Mouse (Mus musculus) layer of hippocampus, adult 9-11 months (tissue): ENCODE results near the gene Crmp1.

Source experiments
- DNase-seq: peaks from one replicate; pipeline ENCODE4 v3.0.0; 2022

Gene Crmp1

DNA sequence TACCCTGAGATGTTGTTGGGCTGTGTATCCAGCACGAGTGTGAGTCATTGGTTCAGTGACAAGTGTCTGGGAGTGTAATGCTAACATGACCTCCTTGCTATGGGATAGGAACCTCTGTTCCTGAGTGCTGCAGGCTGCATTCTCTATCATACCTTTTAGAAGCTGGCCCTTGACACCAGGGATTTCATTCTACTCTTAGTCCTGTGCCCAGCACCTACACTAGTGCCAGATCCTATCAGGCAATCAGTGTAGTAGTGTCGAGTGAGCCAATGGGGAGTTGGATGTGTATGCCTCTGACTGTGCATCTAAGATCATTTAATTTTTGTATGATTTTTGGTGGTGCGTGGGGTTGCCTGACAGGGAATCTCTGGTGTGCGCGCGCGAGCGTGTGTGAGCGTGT lies 516 bp upstream of the Crmp1 start:
- DNase-seq, result no peak

DNA sequence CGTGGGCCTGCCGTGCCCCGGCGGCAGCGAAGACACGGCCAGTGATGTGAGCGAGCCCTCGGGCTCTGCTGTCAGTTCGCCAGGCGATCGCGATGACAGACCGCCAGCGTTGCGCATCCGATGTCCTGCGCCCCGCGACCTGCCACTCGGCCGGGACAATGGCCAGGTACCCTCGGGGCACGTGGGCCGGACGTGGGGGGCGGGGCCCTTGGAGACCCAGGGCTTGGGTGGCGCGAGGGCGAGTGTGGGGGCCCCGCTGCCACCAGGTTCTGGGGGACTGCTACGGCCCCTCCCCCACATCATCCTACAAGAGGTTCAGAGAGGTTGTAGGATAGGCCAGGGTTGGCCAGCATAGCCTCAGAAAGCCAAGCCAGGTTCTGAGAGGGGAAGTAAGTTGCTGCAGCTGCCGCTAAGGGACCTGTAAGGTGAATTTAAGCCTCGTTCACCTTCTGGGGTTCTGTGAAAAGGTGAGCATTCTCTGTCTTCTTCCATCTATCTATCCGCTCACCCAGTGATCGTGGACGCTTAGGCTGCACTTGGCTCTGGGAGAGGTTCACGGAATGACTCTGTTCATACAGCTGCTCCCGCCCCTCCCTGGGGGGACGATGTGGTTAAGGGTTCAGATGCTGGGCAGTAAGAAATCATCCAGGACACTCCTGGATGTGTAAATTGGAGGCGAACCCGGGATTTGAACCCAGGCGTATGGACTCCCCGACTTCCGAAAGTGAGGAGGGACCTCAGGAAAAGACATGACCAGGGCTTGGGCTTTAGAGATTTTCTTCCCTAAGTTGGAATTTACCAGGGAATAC lies 824 bp downstream of the Crmp1 start:
- no peak for DNase-seq

DNA sequence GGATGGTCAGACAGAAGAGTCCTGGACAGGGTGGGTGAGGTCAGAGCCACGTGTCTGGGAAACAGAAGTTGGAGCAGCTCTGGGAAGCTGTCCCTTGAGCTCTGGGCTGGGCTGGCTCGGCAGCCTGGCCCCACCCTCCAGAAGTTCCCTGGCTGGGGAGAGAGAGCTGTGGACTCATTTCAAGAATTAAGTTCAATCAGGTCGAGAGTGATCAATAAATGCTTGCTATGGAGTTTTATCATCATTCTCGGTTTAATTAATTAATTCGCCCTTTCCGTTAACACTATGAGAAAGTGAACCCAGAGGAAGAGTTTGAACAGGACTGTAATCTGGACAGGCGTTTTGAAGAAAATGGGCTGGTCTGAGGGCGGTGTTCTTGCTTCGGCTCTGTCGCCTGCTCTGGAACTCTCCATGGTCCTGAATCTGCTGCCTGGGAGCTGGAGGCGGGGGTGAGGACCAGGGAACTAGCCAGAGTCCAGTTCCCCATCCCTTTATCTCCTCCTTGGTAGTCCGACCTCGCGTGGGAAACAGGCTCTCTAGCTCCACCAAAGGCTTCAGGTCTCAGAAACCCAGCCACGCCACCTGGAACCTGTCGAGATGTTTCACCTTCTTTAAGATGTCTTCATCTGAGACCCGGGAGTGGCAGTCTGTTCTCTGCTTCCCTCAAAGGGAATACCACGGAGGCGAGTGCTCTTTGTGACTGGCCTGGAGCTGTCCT lies 1.6 kb downstream of the Crmp1 start:
- DNase-seq, result no peak

DNA sequence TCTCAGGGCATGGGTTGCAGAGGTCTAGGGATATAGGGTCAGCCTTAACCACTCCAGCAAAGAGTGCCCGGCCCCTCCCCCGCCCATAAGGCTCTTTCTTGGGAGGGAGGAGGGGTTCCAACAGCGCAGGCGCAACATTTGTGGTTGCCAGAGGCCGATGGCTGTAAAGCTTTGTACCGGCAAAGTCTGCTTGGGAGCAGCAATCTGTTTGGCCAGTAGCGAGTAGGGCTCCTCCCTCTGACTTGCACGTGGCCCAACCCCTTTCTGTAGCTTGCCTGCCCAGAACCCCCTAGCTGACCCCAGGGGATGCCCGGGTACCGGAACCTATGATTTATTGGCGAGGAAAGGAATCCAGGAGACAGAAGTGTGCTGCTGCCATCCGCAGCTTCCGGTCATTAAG lies 2.4 kb downstream of the Crmp1 start:
- peak; percentile 75 for DNase-seq

DNA sequence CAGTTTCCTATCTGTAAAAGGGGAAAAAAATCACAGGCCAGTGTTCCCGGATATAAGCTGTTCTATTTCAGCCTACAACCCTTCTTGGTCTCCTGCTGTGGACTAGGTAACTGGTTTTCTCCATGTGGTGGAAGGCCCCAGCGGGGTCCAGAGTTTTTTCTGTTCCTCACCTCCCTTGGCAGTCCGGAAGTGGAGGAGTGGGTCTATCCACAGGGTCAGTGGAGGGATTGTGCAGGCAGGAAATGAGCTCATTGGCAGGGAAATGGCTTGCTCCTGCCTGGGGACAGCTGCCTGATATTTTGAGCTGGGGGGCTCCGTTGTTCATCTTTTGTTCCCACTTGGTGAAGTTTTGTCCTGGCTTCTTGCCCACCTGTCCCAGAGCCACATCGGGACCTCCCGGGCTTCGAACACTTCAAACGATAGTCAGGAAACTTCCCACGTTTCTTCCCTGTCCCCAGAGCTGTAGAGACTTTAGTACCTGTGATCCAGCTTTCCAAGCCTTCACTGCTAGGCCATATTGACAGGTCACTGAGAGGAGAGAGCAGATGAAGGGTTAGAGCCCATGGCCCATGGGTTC lies 3.0 kb downstream of the Crmp1 start:
- DNase-seq, result no peak

DNA sequence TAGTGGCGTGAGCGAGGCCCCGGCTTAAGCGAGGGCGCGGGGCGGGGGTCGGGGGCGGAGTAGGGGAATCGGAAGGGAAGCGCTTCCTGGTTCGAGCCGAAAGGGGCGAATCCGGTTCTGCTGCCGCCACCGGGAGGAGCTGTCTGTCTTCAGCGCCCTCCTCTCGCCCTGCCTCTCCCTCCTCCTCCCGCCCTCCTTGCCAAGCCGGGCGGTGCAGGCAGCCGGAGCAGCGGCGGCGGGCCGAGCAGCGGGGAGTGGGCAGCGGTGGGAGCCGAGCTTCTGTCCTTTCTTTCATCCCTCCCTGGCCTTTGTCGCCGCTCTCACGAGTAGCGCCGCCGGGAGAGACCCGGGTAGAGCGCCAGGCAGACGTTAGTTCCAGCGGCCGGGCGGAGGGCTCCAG lies 3.9 kb downstream of the Crmp1 start:
- peak; percentile 82 for DNase-seq

DNA sequence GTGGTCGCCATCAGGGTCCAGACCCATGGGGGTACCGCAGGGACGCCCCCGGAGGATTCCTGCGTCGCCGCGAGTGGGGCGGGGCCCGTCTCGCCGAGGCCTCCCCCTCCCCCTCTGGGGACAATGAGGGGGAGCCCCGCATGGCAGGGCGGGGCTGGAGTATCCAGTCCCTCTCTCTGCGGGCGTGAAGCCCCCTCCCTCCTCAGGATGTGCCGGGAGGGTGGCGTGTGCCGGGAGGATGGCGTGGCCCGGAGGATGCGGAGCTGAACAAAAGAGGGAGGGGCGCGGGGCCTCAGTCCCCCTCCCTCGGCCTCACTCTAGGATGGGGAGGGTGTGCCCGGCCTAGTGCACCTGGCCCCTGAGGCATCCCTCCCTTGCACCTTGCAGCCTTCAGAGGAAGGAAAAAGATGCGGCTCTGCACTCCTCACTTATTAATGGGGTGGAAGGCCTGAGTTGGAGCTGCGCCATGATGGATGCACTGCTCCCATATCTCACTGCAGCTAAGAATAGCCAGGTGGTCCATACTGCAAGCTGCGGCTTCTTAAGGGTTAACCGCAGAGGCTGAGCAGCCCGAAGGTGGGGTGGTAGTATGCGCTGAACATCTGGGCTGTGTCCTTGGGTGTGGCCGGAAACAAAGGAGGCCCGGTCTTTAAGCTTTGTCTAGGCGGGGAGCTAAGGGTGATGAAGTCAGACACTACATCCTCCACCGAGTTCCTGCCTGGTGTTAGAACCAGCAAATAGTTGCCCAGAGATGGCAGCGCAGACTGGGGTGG lies 4.6 kb downstream of the Crmp1 start:
- DNase-seq, result no peak

DNA sequence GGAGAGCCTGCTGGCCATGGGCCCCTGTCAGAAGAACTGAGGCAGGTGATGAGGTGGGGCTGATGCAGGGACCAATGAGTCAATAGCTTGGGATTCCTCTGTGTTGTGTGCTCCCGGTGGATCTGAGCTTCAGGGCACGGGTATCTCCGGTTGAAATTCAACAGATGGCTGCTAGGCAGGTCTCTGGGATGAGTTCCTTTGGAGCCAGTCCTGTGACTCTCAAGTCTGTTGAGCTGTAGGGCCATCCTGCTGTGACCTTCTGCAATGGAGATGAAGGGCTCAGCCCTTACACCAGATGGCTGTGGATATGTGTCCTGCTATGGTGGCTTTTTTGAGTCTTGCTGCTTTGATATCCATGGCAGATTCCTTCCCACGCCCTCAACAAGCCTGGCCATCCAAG lies 5.7 kb downstream of the Crmp1 start:
- DNase-seq, result no peak

DNA sequence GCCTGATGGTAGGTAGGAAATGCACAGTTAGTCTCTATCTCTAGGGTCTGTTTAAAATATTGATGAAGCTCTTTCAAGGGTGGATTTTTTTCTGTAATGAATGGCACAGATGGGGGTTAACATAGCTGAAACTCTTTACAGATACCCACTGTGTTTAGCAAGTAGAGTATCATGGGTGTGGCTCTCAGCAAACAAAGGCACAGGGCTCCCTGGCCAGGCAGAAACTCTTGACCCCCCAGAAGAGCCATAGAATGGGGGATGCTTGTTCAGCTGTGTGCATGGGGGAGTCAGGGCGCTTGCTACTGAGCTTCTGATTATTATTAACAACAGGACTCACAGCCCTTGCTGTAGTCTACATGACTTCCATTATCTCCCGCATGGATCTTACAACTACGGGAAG lies 7.1 kb downstream of the Crmp1 start:
- DNase-seq, result no peak

DNA sequence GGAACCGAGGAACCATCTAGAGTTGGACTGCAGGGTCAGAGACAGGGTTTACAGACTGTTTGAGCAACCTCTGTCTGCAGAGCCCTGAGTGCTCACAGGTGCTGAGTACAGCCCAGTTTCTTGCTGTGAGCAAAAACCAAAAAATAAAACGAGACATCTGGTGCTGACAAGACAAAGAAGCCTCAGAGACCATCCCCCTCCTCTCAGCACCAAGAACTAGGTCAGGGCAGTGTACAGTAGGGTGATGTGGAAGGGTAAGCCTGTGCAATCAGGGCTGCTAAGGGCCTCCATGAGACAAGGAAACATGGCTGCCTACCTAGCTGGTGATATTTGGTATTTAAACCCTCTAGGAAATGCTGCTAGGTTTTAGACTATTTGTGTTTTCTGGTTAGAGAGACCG lies 9.9 kb downstream of the Crmp1 start:
- DNase-seq, result no peak

DNA sequence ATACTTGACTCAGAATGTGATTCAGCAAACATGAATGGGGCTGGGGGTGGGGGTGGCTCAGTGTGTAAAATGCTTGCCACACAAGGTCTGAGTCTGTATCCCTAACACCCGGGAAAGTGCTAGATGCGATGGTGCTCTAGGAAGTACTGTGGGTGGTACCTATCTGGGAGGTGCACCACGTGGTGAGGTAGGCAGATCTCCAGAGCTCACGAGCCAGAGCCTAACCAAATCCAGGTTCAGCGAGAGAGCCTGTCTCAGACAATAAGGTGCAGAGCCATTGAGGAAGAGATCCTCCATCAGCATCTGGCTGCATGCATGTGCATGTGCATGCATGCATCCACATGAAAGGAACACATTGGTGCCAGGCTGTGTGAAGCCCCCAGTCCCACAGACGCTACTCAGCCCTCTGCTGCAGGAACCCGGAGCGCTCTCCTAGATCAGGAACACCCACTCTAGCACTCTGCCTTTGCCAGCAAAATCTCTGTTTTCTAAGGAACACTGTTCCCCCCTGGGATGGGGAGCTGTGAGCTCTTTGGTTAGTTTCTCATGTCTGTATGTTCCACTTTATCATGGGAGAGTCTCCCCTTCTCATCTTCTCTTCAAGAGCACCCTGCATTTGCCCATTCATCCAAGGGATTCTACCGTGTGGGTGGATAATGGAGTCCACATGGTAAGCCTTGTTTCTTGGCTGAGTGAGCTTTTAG lies 10.5 kb downstream of the Crmp1 start:
- no peak for DNase-seq

DNA sequence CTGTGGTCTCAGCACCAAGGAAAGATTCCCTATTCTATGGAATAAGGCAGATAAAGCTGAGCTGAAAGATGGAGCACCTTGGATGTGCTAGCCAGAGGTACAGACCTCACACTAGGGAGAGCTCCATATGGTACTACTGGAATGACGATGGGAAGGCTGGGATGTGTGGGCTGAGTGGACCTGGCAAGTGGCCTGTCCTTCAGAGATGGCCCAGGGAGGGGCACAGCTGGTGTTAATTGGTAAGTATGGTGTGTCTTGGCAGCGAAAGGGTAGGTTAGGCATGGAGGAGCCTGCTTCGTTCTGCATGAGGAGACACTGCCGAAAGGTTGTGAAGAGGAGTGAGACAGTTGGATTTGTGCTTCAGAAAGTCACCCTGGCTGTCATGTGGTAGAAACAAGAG lies 12.8 kb downstream of the Crmp1 start:
- no peak for DNase-seq

DNA sequence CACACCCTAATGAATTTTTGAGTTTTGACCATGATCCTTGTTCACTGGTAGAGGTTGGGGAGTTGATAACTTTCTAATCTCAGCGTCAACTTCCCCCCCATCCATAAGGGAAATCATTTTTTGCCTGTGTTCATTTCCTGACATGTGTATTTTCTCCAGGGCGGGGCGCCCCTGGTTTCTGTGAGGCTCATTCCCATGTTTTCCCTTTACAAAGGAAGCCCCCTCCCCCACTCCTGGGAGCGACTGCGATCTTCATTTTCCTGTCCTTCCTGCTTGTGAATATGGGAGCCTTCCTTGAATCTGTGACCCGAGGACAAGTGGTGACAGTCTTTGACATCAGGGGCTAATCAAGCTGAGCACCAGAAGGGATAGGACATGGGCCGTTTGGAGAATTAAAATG lies 15.1 kb downstream of the Crmp1 start:
- DNase-seq, result no peak

DNA sequence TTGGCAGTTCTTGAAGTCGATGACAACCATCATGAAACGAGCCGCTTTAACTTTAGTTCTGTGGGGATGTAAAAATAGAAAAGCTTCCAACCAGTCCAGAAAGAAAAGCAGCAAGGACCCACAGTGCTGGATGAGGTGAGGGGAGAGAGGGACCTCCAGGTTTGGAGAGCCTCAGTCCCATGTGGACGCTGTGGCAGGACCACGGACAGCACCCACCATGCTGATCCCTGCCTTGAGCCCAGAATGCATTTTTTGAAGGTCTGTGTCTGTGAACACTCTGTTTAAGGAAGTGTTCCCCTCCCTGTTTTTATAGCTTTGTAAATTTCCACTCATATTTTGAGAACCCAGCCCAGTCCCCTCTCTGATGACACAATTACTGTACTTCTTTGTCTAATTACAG lies 15.5 kb downstream of the Crmp1 start:
- DNase-seq, result no peak

DNA sequence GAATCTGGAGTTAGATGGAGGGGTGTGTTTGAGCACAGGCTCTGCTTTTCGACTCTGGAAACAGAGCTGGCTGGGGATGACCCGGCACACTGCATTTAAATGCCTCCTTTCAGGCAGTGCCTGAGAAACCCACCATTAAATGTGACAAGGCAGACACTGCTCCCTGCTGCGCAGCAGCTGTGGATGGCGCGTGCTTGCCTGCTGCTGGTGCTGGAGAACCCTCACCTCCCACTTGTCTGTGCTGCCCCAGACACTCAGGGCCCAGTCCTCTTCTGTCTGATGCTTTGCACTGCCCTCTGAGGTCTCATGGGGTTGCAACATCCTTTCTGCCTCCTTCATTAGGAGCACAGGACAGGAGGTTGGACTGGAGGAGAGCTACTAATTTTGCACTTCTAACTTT lies 20.0 kb downstream of the Crmp1 start:
- no peak for DNase-seq

DNA sequence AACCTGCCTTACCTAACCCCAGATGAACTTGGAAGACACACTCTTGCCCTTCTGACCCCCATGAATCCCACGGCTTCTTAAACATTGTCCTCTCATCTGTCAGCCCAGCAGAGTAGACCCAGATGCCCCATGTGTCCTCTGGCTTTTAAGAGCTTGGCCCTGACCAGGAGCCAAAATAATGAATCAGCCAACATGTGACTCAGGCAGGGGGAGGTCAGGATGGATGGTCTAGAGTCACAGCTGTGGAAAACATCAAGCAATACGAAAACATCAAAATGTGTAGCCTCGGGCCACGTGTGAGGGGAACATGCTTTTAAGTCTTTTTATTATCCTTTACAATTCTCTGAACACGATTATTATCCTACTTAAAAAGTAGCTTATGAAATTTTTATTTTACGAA lies 22.1 kb downstream of the Crmp1 start:
- DNase-seq, result no peak

DNA sequence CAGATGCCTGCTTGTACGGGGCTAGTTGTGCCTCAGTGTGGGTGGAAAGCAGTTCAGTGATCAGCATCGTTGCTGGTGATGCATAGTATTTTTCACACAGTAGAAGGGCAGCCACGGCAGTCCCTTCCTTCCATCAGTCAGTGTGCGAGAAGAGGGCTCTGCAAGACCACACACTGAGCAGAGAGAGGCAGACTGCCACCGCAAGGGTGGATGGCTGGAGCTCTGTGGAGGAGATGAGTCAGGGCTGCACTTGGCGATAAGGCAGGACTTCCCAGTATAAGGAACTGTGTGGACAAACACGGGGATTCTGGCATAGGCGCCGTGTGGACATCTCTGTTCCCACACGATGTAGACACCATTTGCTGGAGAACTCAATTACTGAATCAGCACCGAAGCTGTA lies 39.3 kb downstream of the Crmp1 start:
- DNase-seq, result no peak

DNA sequence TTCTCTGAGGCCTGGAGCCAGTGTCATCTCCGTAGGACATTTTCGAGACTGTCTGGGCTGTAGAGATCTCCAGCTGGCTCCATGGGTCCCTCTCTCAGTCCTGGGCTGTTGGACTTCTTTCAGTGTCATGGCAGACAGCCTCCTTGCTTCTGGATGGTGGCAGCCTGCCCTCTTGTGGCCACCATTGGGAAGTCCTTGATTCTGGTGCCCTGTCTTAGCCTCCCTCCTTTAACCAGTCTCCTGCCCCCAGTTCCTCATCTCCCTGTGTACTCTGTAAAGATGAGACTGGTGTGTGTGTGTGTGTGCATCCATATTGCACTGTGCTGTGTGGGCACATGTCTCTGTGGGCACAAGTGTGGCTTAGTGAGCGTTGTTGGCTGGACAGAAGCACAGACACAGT lies 46.6 kb downstream of the Crmp1 start:
- DNase-seq, result peak; percentile 52

DNA sequence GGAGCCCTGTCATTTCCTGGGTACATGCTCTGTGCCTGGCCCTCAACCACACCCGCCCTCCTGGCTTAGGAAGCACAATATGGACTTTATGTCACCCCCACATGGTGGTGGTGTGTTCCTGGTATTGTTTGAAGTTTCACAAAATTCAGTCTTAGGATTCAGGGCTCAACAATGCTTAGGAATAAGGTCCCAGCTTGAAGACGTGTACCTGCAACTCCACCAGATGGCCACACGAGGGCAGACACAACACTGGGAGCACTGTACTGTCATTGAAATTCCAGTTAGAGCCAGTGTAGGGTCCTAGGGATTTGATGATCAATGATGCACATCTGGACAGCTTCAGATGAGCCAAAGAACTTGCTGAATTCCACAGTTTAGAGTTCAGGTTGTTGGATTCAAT lies 47.5 kb downstream of the Crmp1 start:
- DNase-seq, result no peak

DNA sequence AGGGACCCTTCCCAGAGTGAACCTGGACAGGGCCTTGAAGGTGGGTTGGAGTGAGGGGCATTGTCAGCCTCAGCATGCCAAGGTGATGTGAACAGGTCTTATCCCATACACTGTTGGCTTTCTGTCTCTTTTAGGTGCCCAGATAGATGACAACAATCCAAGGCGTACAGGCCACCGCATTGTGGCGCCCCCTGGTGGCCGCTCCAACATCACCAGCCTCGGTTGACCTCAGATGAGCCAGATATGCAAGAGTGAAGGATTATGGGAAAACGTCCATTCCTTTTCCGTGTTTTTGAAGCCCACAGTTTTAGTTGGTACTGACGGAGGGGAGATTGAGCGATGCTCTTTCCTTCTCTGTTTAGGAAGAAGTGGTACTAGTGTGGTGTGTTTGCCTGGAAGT lies 49.2 kb downstream of the Crmp1 start:
- DNase-seq, result no peak

DNA sequence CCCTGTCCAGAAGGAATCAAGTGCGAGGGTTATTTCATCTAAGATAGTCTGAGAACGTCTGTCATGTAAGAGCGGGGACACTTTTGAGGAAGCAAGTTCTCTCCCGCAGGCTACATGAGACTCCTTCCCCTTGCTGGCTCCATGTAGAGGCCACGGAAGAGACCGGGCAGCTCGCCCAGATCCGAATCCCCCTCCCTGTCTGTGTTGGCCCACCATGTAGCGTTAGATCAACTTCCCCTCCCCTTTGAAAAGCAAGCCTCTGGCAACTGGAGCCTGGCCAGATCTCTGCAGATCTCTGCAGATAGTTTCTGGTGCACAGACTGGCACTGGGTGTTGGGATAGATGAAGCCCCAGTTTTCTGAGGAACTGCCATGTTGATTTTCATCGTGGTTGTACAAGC lies 55.0 kb downstream of the Crmp1 start:
- DNase-seq, result no peak

DNA sequence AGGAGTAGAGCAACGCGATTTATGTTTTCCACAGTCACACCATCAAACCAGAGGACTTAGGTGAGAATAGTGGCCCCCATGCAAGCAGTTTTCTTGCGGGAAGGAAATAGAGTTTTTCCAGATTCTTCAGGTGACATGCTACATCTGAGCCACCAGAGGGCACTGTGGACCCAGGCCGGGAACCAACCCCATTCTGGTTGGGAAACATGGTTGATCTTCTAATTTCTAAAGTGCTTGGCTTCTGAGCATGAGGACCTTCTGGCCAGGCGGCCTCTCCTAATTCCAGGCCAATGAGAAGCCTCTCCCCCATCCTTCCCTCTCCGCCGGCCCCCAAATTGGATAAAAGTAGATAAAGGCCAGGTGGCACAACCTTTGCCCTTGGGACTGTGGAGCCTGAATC lies 56.6 kb downstream of the Crmp1 start:
- DNase-seq, result no peak

DNA sequence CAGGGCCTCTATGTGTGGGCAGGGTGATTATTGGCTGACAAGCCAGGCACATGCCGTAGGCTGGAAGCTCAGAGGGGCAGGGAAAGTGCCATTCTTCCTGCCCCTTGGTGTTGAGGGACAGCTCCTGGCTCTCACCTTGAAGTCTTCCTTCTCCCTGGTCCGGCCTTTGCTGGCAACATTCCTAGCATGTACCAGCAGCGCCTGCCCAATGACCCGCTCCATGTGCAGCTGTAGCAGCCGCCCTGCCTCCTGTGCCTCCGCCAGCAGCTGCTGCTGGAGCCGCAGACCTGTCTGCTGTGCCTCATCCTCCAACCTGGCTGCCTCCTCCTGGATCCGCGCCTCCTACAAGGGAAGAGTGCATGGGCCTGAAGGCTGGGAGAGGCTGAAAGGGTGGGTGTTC lies 68.3 kb downstream of the Crmp1 start:
- DNase-seq, result no peak
